Mouse (Mus musculus): ENCODE measurements at regions not wholly inside any gene's neighbourhood (a gene's known extent, or its start where the extent isn't known, plus 50 kb on each side); places are given as distances from the start of the nearest gene placed in this dataset.

DNA sequence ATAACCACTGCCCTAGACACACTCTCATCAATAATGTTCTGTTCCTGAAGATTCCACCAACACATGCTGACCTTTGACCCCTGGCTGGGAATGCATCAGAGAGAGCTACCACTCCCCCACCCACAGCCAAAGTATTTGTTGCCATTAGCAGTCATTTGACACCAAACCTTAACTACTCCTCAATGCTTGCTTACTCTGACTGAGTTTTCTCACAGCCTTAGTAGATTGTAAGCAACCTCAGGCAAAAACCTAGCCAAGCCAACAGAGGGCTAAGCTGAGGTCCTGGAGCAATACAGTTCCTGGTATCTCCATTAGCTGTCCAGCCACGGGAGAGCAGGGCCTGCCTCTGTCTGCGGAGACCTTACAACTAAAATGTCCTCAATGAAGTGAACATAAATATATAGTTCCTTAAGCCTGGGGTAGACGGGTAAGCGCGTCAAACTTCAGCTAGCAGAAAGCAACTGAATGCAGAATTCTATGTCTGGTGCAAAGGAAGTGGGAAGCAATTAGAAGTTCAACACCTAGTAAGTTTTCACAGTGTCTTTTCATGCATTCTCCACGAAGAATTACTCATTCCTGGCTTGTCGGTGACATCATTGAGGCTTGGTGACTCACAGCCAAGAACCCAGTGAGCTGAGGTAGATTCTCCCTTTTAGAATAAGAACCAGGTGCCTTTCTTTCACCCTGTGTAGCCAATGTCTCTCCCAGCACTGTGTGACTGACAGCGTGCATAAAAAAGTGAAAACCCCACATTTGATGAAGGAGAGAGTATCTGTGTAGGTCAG lies 113.6 kb upstream of the Nebl start:
- DNase-seq, result peak in 1 of 2 experiments; percentile 36

DNA sequence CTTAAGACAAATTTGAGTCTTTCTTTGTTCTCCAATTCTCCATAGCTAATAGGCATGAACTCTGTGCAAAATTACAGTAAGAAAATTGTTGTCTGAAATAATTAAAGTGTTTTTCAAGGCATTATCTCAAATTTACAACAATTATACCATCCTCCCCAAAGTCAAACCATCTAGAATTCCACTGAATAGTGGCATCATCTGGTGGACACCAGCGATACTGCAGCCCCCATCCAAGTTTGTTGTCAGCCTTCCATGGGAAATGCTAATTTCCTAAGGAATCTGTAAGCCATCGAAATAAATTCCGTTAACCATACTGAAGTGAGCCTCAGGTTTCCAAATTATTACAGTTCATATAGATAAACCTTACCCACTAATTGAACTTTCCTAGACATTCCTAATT lies 110.7 kb upstream of the Nebl start:
- DNase-seq, result peak; percentile 54 to 64

DNA sequence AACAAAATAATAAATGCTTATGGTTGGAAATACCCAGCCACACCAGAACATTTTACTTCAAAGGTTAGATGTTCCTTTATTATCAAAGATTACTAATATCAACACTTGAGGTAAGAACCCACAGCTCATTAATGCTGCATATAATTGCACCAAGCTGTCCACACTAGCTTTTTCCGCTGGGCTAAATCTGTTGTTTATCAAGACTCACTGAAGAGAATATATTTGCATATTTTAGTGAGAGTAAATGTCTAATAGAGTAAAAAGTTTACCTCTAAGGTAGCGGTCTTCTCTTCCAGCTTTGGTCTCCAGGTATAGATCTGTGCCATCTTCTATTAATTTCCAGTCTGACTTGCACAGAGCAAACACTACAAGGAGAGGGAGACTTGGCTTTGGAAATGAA lies 110.3 kb upstream of the Nebl start:
- no peak for DNase-seq

- DNase-seq, result peak in 1 of 2 experiments; percentile 23
Measured at GRCm38 (mm10) chr2:17840941-17841498, 109.8 kb upstream of the Nebl start.

DNA sequence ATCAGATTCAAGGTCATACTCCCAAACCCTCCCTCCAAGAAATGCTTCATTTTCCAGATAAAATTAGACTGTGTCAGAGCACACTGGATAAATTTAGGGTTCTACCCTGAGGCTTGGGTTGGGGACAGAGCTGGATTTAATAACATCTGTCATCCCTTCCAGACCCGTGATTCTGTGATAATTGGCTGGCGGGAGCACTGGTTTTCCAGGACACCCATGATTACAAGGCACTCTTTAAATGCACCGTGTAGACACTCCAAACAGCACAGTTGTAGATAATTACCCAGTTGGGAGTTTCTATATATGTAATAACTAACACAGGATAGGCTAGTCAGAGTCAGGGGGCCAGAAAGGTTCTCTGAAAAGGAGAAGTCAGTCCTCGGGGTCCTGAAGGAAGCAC lies 108.4 kb upstream of the Nebl start:
- DNase-seq, result no peak

GRCm38 (mm10) chr2:17838859-17839581 lies 107.8 kb upstream of the Nebl start:
- DNase-seq, result no peak

DNA sequence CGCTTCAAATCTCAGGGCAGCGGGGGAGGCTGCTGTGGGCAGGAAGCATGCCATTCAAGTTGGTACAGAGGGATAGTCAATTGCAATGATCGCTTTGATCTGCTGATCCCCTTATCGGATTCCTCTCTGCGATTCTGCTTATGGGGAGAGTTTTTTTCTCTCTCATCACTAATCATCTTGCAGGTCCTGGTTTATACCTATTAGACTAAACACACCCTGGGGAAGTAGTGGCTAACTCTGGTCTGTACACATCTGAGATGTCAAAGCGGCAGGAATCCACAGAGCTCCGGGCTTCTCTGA lies 107.1 kb upstream of the Nebl start:
- no peak for DNase-seq

DNA sequence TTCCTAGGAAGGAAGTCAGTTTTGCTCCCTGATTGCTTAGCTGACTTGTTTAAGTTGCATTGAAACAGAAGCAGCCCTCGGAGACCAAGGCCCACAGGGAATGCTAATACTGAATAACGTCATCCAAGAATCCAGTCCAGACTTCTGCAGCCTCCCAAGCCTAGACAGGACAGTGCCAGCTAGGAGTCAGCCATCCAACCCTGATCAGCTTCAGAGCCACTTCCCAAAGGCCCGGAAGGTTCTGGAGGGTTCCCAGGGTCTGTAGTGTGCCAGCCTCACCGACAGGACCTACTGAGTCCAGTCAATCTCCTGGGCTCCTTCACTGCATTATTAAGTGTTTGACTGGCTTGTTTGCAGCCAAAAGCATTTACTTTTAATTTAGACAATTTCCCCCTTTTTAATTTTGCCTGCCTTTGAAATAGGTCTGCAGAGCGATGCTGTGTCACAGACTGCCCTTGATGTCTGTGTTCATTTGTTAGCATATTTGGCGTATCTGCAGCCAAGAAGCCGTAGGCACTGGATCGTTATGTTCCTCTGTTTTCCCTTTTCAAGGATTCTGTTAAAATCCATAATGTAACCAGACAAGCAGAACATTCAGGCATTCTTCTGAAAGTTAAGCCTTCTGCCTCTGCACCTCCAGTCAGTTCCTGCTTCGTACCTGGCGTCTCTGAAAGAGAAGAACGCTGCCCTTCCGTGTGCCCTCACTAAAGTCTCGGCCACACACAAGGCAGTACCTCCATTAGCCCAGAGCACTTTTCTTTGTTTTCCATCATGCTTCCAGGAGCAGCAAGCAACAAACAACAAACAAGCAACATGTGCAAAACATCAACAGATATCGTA lies 106.5 kb upstream of the Nebl start:
- DNase-seq, result no peak

DNA sequence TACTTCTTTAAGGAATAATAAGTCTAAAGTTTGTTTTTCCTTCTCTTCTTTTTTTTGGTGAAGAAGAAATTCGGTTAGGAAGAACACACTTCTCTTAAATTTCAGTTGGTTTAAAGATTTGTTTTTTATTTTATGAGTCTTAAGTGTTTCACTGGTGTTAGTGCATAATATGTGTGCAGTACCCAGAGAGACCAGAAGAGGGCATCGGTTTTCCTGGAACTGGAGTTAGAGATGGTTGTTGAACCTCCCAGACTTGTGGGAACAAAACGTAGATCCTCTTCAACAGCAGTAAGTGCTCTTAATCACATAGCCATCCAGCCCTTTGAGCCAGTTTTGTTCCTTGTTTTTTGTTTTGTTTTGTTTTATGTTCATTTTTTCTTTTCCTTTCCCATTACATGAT lies 101.5 kb upstream of the Nebl start:
- DNase-seq, result no peak

GRCm38 (mm10) chr2:17830216-17830615 lies 99.0 kb upstream of the Nebl start:
- no peak for DNase-seq

DNA sequence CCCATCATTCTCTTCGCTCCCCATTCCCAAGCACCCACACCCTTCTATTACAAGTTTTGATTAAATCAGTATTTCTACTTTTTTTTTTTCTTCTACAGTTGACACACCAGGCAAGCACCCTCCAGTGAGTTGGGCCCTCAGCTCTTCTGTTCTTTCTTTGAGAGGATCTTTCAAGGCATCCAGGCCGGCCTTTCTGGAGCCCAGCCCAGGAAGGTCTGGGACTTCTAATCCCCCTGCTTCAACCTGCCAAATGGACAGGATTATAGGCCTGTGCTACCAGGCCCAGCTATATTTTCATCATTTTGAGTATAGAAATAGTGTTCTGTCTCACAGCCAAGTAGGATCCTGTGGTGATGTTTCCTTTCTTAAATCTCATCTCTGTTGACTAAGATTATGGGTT lies 94.0 kb upstream of the Nebl start:
- no peak for DNase-seq

GRCm38 (mm10) chr2:17824176-17824575 lies 92.9 kb upstream of the Nebl start:
- DNase-seq, result no peak

GRCm38 (mm10) chr2:17822621-17823006 lies 91.3 kb upstream of the Nebl start:
- DNase-seq, result no peak

GRCm38 (mm10) chr2:17821878-17822620 lies 90.8 kb upstream of the Nebl start:
- no peak for DNase-seq

GRCm38 (mm10) chr2:17811943-17812670 lies 80.8 kb upstream of the Nebl start:
- peak in 1 of 2 experiments; percentile 10 for DNase-seq
